Mouse (Mus musculus) kidney, adult 2 months (tissue): ENCODE measurements at regions not wholly inside any gene's neighbourhood (a gene's known extent, or its start where the extent isn't known, plus 50 kb on each side); places are given as distances from the start of the nearest gene placed in this dataset.

Experiments
- CTCF ChIP-seq: fragments of 200-500 bp; conservative IDR thresholded peaks from 2 replicates; pipeline ENCODE4 v1.5.1; 2011; ENCODE audit warnings: low read depth, mild to moderate bottlenecking, control low read depth, low read length, moderate library complexity, mixed read lengths; ENCODE audit not compliant: insufficient read depth, insufficient read length
- POLR2A ChIP-seq: fragments of 200-500 bp; IDR thresholded peaks from one replicate; pipeline ENCODE4 v1.6.1; 2011; ENCODE audit warnings: low read depth, low read length, control low read depth

DNA sequence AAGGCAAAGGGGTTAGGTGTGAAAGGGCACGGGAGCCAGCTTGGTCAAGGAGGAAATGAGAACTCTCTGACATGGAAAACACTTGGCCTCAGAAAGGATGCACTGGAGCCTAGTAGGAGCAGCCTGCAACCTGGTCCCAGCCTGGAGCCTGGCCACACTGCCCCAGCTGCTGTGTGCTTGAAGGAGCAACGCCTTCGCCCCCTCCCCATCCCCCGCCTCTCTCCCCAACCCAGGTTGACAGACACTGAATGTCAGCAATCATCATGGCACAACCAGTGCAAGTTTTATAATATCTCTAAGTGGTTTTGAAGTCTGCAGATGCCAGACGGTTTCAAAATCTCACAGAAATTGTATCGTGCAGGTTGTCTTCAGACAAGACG lies 417.6 kb downstream of the Cmpk2 start:
- TF ChIP-seq POLR2A (no peak), CTCF (no peak)
